Mouse (Mus musculus) small intestine, adult 2 months (tissue): ENCODE measurements around the gene Orc2. TPM values are rescaled to one million over a fixed set of nuclear protein-coding genes. Genes with fewer than 3 reads are reported as not detected.

Experiments
- H3K27ac ChIP-seq: fragments of 200-500 bp; 2 replicates; pipeline ENCODE4 v1.5.1; 2012; ENCODE audit warnings: low read depth, low read length, control low read depth, inconsistent platforms; ENCODE audit not compliant: insufficient read depth
- H3K27me3 ChIP-seq: fragments of 200-500 bp; 2 replicates; pipeline ENCODE4 v1.6.1; 2012; ENCODE audit warnings: mild to moderate bottlenecking, moderate library complexity, low read length, inconsistent platforms; ENCODE audit not compliant: control insufficient read depth, insufficient read depth
- H3K36me3 ChIP-seq: fragments of 200-500 bp; 2 replicates; pipeline ENCODE4 v1.6.1; 2012; ENCODE audit warnings: mild to moderate bottlenecking, low read length, control low read depth, inconsistent platforms; ENCODE audit not compliant: control insufficient read depth, insufficient read depth
- H3K4me1 ChIP-seq: fragments of 200-500 bp; 2 replicates; pipeline ENCODE4 v1.6.1; 2012; ENCODE audit warnings: low read length, inconsistent platforms, mixed read lengths; ENCODE audit not compliant: control insufficient read depth, insufficient read depth, insufficient read length
- H3K4me3 ChIP-seq: fragments of 200-500 bp; 2 replicates; pipeline ENCODE4 v1.5.1; 2012; ENCODE audit warnings: low read depth, mild to moderate bottlenecking, control low read depth, inconsistent platforms, low read length, moderate library complexity
- CTCF ChIP-seq: fragments of 200-500 bp; IDR thresholded peaks from 2 replicates; pipeline ENCODE4 v1.5.1; 2012; ENCODE audit warnings: low read depth, mild to moderate bottlenecking, control low read depth, inconsistent platforms, low read length, moderate library complexity, mixed read lengths; ENCODE audit not compliant: insufficient replicate concordance, insufficient read length; ENCODE audit errors: extremely low read depth
- POLR2A ChIP-seq: fragments of 200-500 bp; IDR thresholded peaks from 2 replicates; pipeline ENCODE4 v1.6.1; 2012; ENCODE audit warnings: low read depth, mild to moderate bottlenecking, control low read depth, inconsistent platforms, low read length, moderate library complexity
- WGBS: fragments of 180-500 bp; shearing (Covaris S2); methylation state at CpG from one replicate; pipeline ENCODE4 v1.1.7; 2018; 5-methylcytosine and 5-hydroxymethylcytosine counted together
- polyA plus RNA-seq: library from polyadenylated mRNA; depleted of rRNA; stranded (reverse); fragments of >200 nt; gene quantifications from 2 replicates; pipeline ENCODE4 v1.2.3, GENCODE M21; 2012; rRNA removed

Orc2 gene
- polyA plus RNA-seq: 4.0 and 6.1 TPM in 2 replicates

- Histone ChIP-seq H3K36me3 (peaks cover 6% of the 10 kb centered on the region), H3K4me1 (no peaks in the 10 kb centered on the region), H3K27ac (no peak within 1 kb of the TSS), H3K27me3 (no peaks in the 10 kb centered on the region), H3K4me3 (peak within 1 kb of the TSS; percentile 82)
- WGBS: under 1% methylated on average over 64 of the region's 64 CpGs
- TF ChIP-seq POLR2A: peak; percentile 76
- no peak for TF ChIP-seq CTCF
Measured at GRCm38 (mm10) chr1:58504577-58505254, at the start of gene Orc2. Orc2 (minus strand) TSS chr1:58505109.

- H3K27ac ChIP-seq: no peak overlapping the region
- 72% methylated on average over 1 of the region's 1 CpGs for WGBS
- H3K36me3 ChIP-seq: peaks cover 48% of the 10 kb centered on the region
- no peaks in the 10 kb centered on the region for H3K27me3 ChIP-seq
- no peak overlapping the region for H3K4me3 ChIP-seq
- TF ChIP-seq POLR2A (no peak), CTCF (no peak)
- H3K4me1 ChIP-seq: no peaks in the 10 kb centered on the region
Measured at GRCm38 (mm10) chr1:58541386-58541785, 36.5 kb upstream of the Orc2 start.

GRCm38 (mm10) chr1:58507249-58507648 is 2.3 kb upstream of the Orc2 start:
- H3K4me3 ChIP-seq: no peak overlapping the region
- 94% methylated on average over 3 of the region's 3 CpGs for WGBS
- TF ChIP-seq POLR2A (no peak), CTCF (no peak)
- no peaks in the 10 kb centered on the region for H3K27me3 ChIP-seq
- H3K36me3 ChIP-seq: no peaks in the 10 kb centered on the region
- no peak overlapping the region for H3K27ac ChIP-seq
- no peaks in the 10 kb centered on the region for H3K4me1 ChIP-seq

GRCm38 (mm10) chr1:58503793-58504370 is 1.0 kb downstream of the Orc2 start:
- Histone ChIP-seq H3K27ac (no peak overlapping the region), H3K4me3 (peak overlapping the region; percentile 82), H3K36me3 (peaks cover 10% of the 10 kb centered on the region), H3K4me1 (no peaks in the 10 kb centered on the region), H3K27me3 (no peaks in the 10 kb centered on the region)
- 22% methylated on average over 9 of the region's 9 CpGs for WGBS
- TF ChIP-seq CTCF: no peak
- no peak for TF ChIP-seq POLR2A

GRCm38 (mm10) chr1:58503134-58503533 is 1.8 kb downstream of the Orc2 start:
- TF ChIP-seq POLR2A (no peak), CTCF (no peak)
- no peaks in the 10 kb centered on the region for H3K4me1 ChIP-seq
- H3K36me3 ChIP-seq: peaks cover 10% of the 10 kb centered on the region
- H3K27ac ChIP-seq: no peak overlapping the region
- no peaks in the 10 kb centered on the region for H3K27me3 ChIP-seq
- H3K4me3 ChIP-seq: no peak overlapping the region

- 96% methylated on average over 1 of the region's 1 CpGs for WGBS
- TF ChIP-seq CTCF (no peak), POLR2A (no peak)
Measured at GRCm38 (mm10) chr1:58498758-58499157, 6.2 kb downstream of the Orc2 start.

GRCm38 (mm10) chr1:58497678-58498077 is 7.2 kb downstream of the Orc2 start:
- H3K4me1 ChIP-seq: no peaks in the 10 kb centered on the region
- no peak overlapping the region for H3K27ac ChIP-seq
- no peak overlapping the region for H3K4me3 ChIP-seq
- TF ChIP-seq POLR2A (no peak), CTCF (no peak)
- peaks cover 26% of the 10 kb centered on the region for H3K36me3 ChIP-seq
- H3K27me3 ChIP-seq: no peaks in the 10 kb centered on the region
- whole genome bisulfite sequencing: 97% methylated on average over 4 of the region's 4 CpGs

More at GRCm38 (mm10) chr1:58498758-58499157, 6.2 kb downstream of the Orc2 start:
- Histone ChIP-seq H3K4me3 (no peak overlapping the region), H3K27ac (no peak overlapping the region), H3K27me3 (no peaks in the 10 kb centered on the region), H3K4me1 (no peaks in the 10 kb centered on the region), H3K36me3 (peaks cover 26% of the 10 kb centered on the region)

- Histone ChIP-seq H3K36me3 (peaks cover 34% of the 10 kb centered on the region), H3K4me3 (no peak overlapping the region), H3K27me3 (no peaks in the 10 kb centered on the region), H3K4me1 (no peaks in the 10 kb centered on the region), H3K27ac (no peak overlapping the region)
- TF ChIP-seq POLR2A: no peak
- 94% methylated on average over 6 of the region's 6 CpGs for WGBS
Measured at GRCm38 (mm10) chr1:58495603-58496002, 9.3 kb downstream of the Orc2 start.
